Mouse (Mus musculus) thymus, postnatal 0 days (tissue): ENCODE measurements around the gene Rhbdd2. TPM values are rescaled to one million over a fixed set of nuclear protein-coding genes. Genes with fewer than 3 reads are reported as not detected.
"Not testable (repeated sequence)": the region's sequence is repeated elsewhere in the genome, so short reads cannot be mapped to it uniquely, and the experiment has no call there.

Source experiments
- DNase-seq: peaks from one replicate; pipeline ENCODE4 v3.0.0-alpha.2; 2015; ENCODE audit warnings: low spot score
- polyA plus RNA-seq: library from polyadenylated mRNA; unstranded; fragments of >200 nt; fragmentation: Nextera tagmentation; extraction: Ambion mirVana; gene quantifications from 2 replicates; pipeline ENCODE4 v1.2.1, GENCODE M21; 2015

Gene Rhbdd2
- polyA plus RNA-seq, result 25.5 and 27.3 TPM in 2 replicates

- DNase-seq, result peak; percentile 98
These were observed at the start of gene Rhbdd2 for GRCm38 (mm10) chr5:135632117-135632796. Gene Rhbdd2 (plus strand): TSS chr5:135632618.

GRCm38 (mm10) chr5:135585691-135586090, 46.7 kb upstream of the Rhbdd2 start:
- DNase-seq, result no peak

- no peak for DNase-seq
These were observed 44.7 kb upstream of the Rhbdd2 start for GRCm38 (mm10) chr5:135587764-135588163.

- DNase-seq, result no peak
These were observed 42.2 kb upstream of the Rhbdd2 start for GRCm38 (mm10) chr5:135589996-135590784.

GRCm38 (mm10) chr5:135604643-135605042, 27.8 kb upstream of the Rhbdd2 start:
- not testable (repeated sequence) for DNase-seq

- not testable (repeated sequence) for DNase-seq
These were observed 25.7 kb upstream of the Rhbdd2 start for GRCm38 (mm10) chr5:135606717-135607116.

- DNase-seq, result no peak
These were observed 24.8 kb upstream of the Rhbdd2 start for GRCm38 (mm10) chr5:135607581-135607980.

GRCm38 (mm10) chr5:135609794-135610193, 22.6 kb upstream of the Rhbdd2 start:
- DNase-seq, result no peak

GRCm38 (mm10) chr5:135619741-135620140, 12.7 kb upstream of the Rhbdd2 start:
- not testable (repeated sequence) for DNase-seq

- DNase-seq, result no peak
These were observed 11.9 kb upstream of the Rhbdd2 start for GRCm38 (mm10) chr5:135620526-135620925.

- no peak for DNase-seq
These were observed 10.7 kb upstream of the Rhbdd2 start for GRCm38 (mm10) chr5:135621725-135622124.

GRCm38 (mm10) chr5:135623006-135623563, 9.3 kb upstream of the Rhbdd2 start:
- DNase-seq, result no peak

- DNase-seq, result peak; percentile 12
These were observed 3.5 kb upstream of the Rhbdd2 start for GRCm38 (mm10) chr5:135628916-135629315.

GRCm38 (mm10) chr5:135629401-135629800, 3.0 kb upstream of the Rhbdd2 start:
- no peak for DNase-seq

GRCm38 (mm10) chr5:135630598-135630997, 1.8 kb upstream of the Rhbdd2 start:
- DNase-seq, result peak; percentile 72

- DNase-seq, result no peak
These were observed 353 bp downstream of the Rhbdd2 start for GRCm38 (mm10) chr5:135632797-135633144.

- DNase-seq, result peak; percentile 30
These were observed 7.5 kb downstream of the Rhbdd2 start for GRCm38 (mm10) chr5:135639760-135640458.

GRCm38 (mm10) chr5:135640459-135640789, 8.0 kb downstream of the Rhbdd2 start:
- no peak for DNase-seq

GRCm38 (mm10) chr5:135641028-135641427, 8.6 kb downstream of the Rhbdd2 start:
- no peak for DNase-seq

- DNase-seq, result no peak
These were observed 10.5 kb downstream of the Rhbdd2 start for GRCm38 (mm10) chr5:135642686-135643551.

- DNase-seq, result no peak
These were observed 11.1 kb downstream of the Rhbdd2 start for GRCm38 (mm10) chr5:135643552-135643842.
